Mouse (Mus musculus) midbrain, postnatal 0 days (tissue): ENCODE measurements at regions not wholly inside any gene's neighbourhood (a gene's known extent, or its start where the extent isn't known, plus 50 kb on each side); places are given as distances from the start of the nearest gene placed in this dataset.

Source experiments
- ATAC-seq: fragments of 200-750 bp; cut with Nextera tagmentation; 2 replicates; pipeline ENCODE4 v1.8.0; 2017; ENCODE audit warnings: moderate number of reproducible peaks, mild to moderate bottlenecking, moderate TSS enrichment, moderate library complexity; ENCODE audit not compliant: low FRiP score
- DNase-seq: peaks from one replicate; pipeline ENCODE4 v3.0.0-alpha.2; 2015; ENCODE audit warnings: low spot score
- H3K27ac ChIP-seq: fragments of 300-500 bp; sonication (generic); 2 replicates; pipeline ENCODE4 v1.5.1; 2014; ENCODE audit warnings: low read depth, mild to moderate bottlenecking, low read length, mixed read lengths
- H3K27me3 ChIP-seq: fragments of 300-500 bp; sonication (generic); 2 replicates; pipeline ENCODE4 v1.6.1; 2014; ENCODE audit warnings: low read length, control low read depth, mixed read lengths; ENCODE audit not compliant: insufficient read depth
- H3K36me3 ChIP-seq: fragments of 300-500 bp; sonication (generic); 2 replicates; pipeline ENCODE4 v1.6.1; 2014; ENCODE audit warnings: low read length, control low read depth, mixed read lengths; ENCODE audit not compliant: insufficient read depth
- H3K4me1 ChIP-seq: fragments of 300-500 bp; sonication (generic); 2 replicates; pipeline ENCODE4 v1.6.1; 2014; ENCODE audit warnings: mild to moderate bottlenecking, control low read depth, antibody characterized with exemption, low read length, mixed read lengths; ENCODE audit not compliant: insufficient read depth
- H3K4me2 ChIP-seq: fragments of 300-500 bp; sonication (generic); 2 replicates; pipeline ENCODE4 v1.6.1; 2014; ENCODE audit warnings: low read depth, mild to moderate bottlenecking, low read length, mixed read lengths; ENCODE audit not compliant: poor library complexity, severe bottlenecking
- H3K4me3 ChIP-seq: fragments of 300-500 bp; sonication (generic); 2 replicates; pipeline ENCODE4 v1.5.1; 2014; ENCODE audit warnings: low read depth, mild to moderate bottlenecking, low read length, moderate library complexity
- H3K9ac ChIP-seq: fragments of 300-500 bp; sonication (generic); replicated peaks from 2 replicates; pipeline ENCODE4 v1.6.1; 2014; ENCODE audit warnings: mild to moderate bottlenecking, low read length, moderate library complexity, mixed read lengths; ENCODE audit not compliant: poor library complexity, severe bottlenecking
- H3K9me3 ChIP-seq: fragments of 300-500 bp; sonication (generic); 2 replicates; pipeline ENCODE4 v1.6.1; 2016; ENCODE audit warnings: low read length, control low read depth
- CTCF ChIP-seq: IDR thresholded peaks from 2 replicates; pipeline ENCODE4 v1.5.1; 2016; ENCODE audit warnings: antibody characterized with exemption, mild to moderate bottlenecking
- WGBS: fragments of 180-500 bp; shearing (Covaris S2); extraction: QIAGEN DNeasy Blood & Tissue Kit; methylation state at CpG from one replicate; pipeline ENCODE4 v1.1.7; 2014; 5-methylcytosine and 5-hydroxymethylcytosine counted together

DNA sequence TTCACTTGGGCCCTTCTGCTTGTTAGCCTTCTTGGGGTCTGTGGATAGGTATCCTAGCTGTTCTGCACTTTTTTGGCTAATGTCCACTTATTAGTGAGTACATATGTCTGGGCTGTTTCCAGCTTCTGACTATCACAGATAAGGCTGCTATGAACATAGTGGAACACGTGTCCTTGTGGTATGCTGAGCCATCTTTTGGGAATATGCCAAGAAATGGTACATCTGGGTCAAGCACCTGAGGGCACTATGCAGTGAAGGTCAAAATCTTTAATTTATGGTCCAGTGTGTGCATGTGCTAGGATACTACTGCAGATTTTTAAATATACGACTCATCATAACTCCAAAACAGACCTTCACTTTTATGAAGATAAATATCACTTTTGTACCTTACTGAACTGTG is 196.3 kb downstream of the Ptbp2 start:
- H3K27ac ChIP-seq, result no peak overlapping the region
- H3K4me2 ChIP-seq, result no peak overlapping the region
- no peak overlapping the region for H3K4me3 ChIP-seq
- ATAC-seq (no peak; the same call in 1 of the 2 replicates), DNase-seq (no peak)
- H3K4me1 ChIP-seq, result no peaks in the 10 kb centered on the region
- no peaks in the 10 kb centered on the region for H3K27me3 ChIP-seq
- H3K9me3 ChIP-seq, result no peaks in the 10 kb centered on the region
- TF ChIP-seq CTCF, result no peak
- WGBS, result 81% methylated on average over 2 of the region's 2 CpGs
- no peak overlapping the region for H3K9ac ChIP-seq
- no peaks in the 10 kb centered on the region for H3K36me3 ChIP-seq

DNA sequence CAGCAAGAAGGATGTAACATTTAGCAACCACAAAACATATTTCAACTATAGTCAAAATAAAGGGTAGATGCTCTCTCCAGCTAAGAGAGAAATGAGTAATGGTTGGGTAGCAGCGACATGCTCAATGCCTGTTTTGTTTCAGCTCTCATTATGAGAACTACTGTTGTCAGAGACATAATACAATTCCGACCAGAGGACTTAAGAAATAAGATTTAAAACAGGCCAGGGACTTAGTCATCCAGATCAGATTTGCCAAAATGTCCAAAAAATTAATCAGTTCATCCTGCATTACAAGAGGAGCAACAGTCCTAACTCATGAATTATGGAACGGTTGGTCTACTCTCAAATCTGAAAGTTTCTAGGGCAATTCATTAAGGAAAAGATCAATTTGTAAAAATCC is 208.8 kb downstream of the Ptbp2 start:
- WGBS, result 84% methylated on average over 3 of the region's 3 CpGs
- DNase-seq (no peak), ATAC-seq (no peak)
- no peak overlapping the region for H3K4me2 ChIP-seq
- no peaks in the 10 kb centered on the region for H3K36me3 ChIP-seq
- H3K9ac ChIP-seq, result no peak overlapping the region
- TF ChIP-seq CTCF, result no peak
- H3K27me3 ChIP-seq, result no peaks in the 10 kb centered on the region
- H3K4me1 ChIP-seq, result no peaks in the 10 kb centered on the region
- no peaks in the 10 kb centered on the region for H3K9me3 ChIP-seq
- H3K27ac ChIP-seq, result no peak overlapping the region
- no peak overlapping the region for H3K4me3 ChIP-seq

DNA sequence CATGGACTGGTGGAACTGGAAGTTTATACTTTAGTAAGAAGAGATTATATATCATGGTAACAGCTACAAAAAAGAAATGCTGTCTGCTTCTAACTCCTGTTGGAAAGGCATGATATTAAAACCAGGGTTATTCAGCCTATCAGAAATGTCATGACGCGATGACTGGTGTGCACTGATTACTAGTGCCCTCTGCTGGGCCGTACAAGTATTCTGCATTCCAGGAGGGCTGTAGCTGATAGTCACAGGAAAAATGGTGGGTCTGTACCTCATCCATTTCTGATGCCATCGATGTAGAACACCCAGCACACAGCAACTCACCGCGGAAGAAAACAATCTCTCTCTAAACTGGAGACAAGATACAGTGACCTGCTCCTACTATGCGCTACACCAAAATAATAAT is 246.4 kb downstream of the Ptbp2 start:
- WGBS, result 81% methylated on average over 7 of the region's 7 CpGs
- Histone ChIP-seq H3K9ac (no peak overlapping the region), H3K9me3 (no peaks in the 10 kb centered on the region), H3K4me1 (no peaks in the 10 kb centered on the region), H3K4me2 (no peak overlapping the region), H3K4me3 (no peak overlapping the region), H3K27ac (no peak overlapping the region), H3K27me3 (no peaks in the 10 kb centered on the region), H3K36me3 (no peaks in the 10 kb centered on the region)
- no peak for ATAC-seq
- peak; percentile 35; the same call in 1 of the 2 replicates for TF ChIP-seq CTCF
- no peak for DNase-seq

DNA sequence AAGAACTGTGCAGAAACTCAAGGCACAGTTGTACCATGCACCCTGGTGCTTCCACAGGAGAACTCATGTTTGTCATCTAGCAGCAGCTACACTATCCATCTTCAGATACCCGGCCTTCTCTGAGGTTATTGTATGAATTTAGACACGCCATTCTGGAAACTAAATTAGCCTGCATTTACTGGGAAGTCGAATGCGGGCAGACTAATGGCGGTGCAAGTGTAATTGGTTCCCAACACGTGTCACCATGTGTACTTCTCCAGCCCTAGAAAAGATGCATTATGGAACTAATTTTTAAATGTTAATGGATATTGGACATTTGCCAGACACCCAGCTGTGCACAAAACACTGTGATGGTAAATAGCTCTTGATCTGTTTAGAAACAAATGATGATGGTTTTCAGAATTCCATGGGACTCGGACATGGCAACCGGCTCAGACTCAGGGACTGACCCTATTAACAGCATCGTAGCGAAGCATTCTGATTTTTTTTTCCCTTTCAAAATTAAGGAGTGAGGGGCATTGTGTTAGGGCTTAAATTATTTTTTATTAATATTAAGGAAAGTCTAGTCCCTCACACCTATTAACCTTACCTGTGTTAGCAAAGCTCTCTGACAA is 259.6 kb downstream of the Ptbp2 start:
- no peaks in the 10 kb centered on the region for H3K27me3 ChIP-seq
- no peak for ATAC-seq
- TF ChIP-seq CTCF, result no peak
- H3K9ac ChIP-seq, result no peak overlapping the region
- no peak overlapping the region for H3K4me2 ChIP-seq
- DNase-seq, result no peak
- no peaks in the 10 kb centered on the region for H3K36me3 ChIP-seq
- no peaks in the 10 kb centered on the region for H3K9me3 ChIP-seq
- H3K4me1 ChIP-seq, result no peaks in the 10 kb centered on the region
- no peak overlapping the region for H3K4me3 ChIP-seq
- H3K27ac ChIP-seq, result no peak overlapping the region
- WGBS, result 63% methylated on average over 10 of the region's 10 CpGs

DNA sequence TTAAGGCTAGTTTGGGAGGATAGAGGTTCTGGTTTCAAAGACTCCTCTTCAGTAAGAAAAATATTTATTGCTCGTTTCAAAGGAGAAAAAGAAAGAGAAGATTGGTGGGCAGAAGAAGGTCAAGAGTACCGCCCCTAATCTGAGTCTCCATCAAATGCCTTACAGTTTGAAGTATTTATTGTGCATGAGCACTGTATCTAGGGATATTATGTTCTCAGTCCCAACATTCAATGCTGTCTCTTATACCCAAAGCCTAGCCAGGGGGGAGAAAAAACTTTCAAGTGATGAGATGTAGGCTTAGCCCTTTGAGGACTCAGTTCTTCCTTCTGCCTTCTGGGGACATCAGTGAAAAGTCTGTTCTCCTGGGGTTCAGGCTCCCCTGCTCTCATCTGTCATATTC is 271.7 kb downstream of the Ptbp2 start:
- no peak for TF ChIP-seq CTCF
- DNase-seq (no peak), ATAC-seq (no peak)
- Histone ChIP-seq H3K4me1 (no peaks in the 10 kb centered on the region), H3K36me3 (no peaks in the 10 kb centered on the region), H3K9ac (no peak overlapping the region), H3K4me2 (no peak overlapping the region), H3K27ac (no peak overlapping the region), H3K27me3 (no peaks in the 10 kb centered on the region), H3K4me3 (no peak overlapping the region), H3K9me3 (no peaks in the 10 kb centered on the region)
- WGBS, result 90% methylated on average over 2 of the region's 2 CpGs

GRCm38 (mm10) chr3:119509132-119509531 is 275.1 kb downstream of the Ptbp2 start:
- WGBS, result 60% methylated on average over 4 of the region's 4 CpGs
- Histone ChIP-seq H3K27me3 (no peaks in the 10 kb centered on the region), H3K4me3 (no peak overlapping the region), H3K4me1 (no peaks in the 10 kb centered on the region), H3K9me3 (no peaks in the 10 kb centered on the region), H3K27ac (no peak overlapping the region), H3K36me3 (no peaks in the 10 kb centered on the region), H3K9ac (no peak overlapping the region), H3K4me2 (no peak overlapping the region)
- no peak for ATAC-seq
- DNase-seq, result peak; percentile 54
- no peak for TF ChIP-seq CTCF
